Mouse (Mus musculus) kidney, postnatal 36 days (tissue): ENCODE data around the gene Accs.

Source experiments
- DNase-seq, 2 experiments: peaks; one replicate each; pipeline ENCODE4 v3.0.0; 2021 to 2022; ENCODE audit warnings: mixed read lengths in 2 of 2

Gene Accs

GRCm38 (mm10) chr2:93791516-93792499 is 57.9 kb downstream of the Accs start:
- DNase-seq: peak; percentile 89 to 93

DNA sequence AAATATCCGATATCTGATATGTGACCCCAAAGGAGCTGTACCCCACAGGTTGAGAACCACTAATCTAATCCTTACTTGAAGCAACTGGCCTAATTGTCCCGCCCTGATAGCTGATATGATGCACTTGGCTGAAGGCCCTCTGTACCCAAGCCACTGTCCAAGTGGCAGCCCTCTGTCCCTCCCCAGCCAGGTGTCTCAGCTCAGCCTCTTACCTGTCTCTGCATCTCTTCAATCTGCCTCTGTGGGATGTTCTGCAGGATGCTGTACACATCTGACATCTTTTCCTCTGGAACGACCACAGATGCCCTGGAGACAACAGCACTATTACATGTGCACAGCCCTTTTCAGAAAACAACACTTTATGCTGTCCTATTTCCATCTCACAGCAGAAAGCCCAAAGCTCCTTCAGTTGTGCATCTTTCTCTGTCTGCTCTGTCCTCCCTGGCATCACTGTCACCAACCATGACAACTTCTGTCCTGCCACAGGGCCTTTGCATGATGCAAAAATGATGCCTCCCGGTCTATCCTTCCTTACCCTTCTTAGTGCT is 58.9 kb downstream of the Accs start:
- no peak for DNase-seq

DNA sequence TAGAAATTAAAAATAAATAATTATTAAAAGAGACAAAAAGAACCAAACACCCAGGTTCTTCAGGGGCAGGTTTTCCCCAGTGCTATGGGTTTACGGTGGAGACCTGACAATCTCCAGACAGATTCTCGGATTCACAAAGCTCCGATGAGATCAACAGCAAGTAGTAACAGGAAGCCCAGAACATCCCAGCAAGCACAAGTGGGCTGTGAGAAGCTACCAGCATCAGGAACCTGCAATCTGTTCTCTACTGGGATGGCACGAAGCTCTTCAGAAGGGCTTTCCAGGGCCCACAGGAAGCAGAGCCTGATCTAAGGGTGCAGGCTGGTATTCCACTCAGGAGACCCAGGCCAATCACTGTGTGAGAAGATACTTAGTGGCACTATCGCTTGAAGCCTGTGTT is 61.2 kb downstream of the Accs start:
- DNase-seq: no peak

DNA sequence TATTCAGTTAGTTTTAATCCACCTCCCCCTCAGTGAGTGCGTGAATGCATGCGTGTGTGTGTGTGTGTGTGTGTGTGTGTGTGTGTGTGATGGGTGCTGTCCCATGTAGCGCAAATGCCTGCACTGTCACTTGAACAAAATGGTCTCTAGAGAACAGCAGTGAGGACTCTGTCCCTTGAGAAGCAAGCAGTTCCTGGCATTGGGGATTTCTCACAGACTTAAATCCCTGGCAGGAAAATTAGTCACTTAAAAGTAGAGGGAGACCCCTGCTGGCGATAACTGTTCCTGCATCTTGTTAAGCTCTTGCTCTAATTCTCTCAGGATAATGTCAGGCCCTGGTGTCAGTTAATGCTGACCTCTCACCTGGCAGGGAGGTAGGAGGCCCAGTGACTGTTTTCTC is 63.6 kb downstream of the Accs start:
- DNase-seq: peak; percentile 79 to 89

DNA sequence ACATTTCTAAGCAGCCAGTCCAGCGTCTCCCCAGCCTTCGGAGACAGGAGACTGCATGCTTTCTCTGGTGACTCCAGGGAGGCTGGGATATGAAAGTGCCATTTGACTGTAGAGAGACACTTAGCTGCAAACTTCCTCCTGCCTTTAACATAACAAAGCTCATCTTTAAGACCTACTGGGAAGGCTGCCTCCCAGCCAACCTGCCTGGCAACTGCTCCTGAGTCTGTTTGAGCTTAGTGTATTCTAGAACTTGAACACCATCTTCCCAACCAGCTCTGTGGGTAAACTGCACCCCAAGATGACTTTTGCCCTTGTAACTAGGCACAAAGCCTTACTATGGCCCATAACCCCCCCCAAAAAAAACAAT is 64.3 kb downstream of the Accs start:
- DNase-seq: no peak

GRCm38 (mm10) chr2:93784721-93785431 is 64.9 kb downstream of the Accs start:
- DNase-seq: no peak

DNA sequence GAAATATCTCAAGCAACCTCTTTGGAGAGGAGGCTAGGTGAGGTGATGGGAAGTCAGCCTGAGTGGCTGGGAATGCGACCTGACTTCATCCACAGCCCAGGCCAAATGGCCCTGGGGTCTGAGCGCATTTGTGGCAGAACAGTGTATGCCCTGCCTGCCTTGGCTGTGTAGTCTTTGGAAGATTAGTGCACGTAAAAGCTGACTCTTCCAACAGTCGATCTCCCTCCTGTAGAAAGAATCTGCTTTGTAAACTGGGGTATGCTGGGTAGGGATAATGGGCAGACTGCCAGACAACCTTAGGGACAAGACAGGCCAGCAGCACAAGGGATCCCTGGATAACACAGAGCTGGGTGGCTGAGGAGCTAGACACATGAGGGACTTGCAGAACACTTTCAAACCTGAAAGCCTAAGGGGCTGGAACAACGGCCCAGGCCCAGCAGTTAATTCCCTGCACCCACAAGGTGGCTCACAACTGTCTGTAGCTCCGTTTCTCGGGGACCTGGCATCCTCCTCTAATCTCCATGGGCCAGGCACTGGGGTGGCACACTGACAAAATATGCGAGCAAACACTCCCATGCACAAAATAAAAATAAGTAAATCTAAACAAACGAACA is 65.7 kb downstream of the Accs start:
- DNase-seq: no peak
